Mouse (Mus musculus): ENCODE data around the gene Zfp398.

Zfp398 gene

DNA sequence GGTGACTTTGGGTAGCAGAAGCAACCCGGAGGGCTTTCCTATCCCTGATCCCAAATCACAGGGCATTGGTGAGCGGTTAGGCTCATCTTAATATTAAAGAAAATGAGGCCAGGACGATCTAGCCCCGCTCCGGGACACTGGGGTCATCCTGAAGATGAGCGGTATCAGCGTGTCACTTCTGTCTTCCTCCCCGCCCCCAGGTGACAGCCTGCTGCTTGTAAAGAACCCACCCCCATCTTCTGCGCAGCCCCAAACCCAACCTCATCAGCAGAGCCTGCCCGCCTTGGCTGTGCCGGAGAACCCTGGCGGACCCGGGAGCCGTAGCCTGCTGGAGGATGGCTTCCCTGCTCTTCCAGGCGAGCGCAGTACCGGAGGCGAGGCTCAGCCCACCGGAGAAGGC, 68.9 kb downstream of the Zfp398 start:
- Histone ChIP-seq H3K27me3 (ENCODE audit: control insufficient read depth, insufficient read depth, low read length, poor library complexity, severe bottlenecking) (no peaks in the 10 kb centered on the region), H3K36me3 (ENCODE audit: control insufficient read depth, insufficient read depth, low read length, poor library complexity, severe bottlenecking) (peaks cover 8% of the 10 kb centered on the region; the same call in 1 of the 2 replicates)
- no peak for DNase-seq (ENCODE audit: low read depth, low spot score)

DNA sequence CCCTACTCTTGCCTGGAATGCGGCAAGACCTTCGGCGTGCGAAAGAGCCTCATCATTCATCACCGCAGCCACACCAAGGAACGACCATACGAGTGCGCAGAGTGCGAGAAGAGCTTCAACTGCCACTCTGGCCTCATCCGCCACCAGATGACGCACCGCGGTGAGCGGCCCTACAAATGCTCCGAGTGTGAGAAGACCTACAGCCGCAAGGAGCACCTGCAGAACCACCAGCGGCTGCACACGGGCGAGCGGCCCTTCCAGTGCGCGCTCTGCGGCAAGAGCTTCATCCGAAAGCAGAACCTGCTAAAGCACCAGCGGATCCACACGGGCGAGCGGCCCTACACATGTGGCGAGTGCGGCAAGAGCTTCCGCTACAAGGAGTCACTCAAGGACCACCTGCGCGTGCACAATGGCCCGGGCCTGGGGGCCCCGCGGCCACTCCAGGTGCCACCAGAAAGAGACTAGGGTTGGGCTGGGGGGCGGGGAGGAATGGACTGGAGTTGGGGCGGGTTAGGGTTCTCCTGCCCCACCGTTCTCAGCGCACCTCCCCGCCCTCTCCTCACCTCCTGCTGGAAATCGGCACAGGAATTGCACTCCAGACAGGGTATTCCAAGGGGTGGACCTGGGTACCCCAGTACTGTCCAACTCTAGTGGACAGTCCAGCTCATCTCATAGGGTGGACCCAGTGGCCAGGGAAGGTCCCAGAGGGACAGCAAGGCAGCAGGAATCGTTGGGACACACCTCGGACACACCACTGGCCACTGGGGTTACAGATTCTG, 69.6 kb downstream of the Zfp398 start:
- Histone ChIP-seq H3K27me3 (ENCODE audit: control insufficient read depth, insufficient read depth, low read length, poor library complexity, severe bottlenecking) (no peaks in the 10 kb centered on the region), H3K36me3 (ENCODE audit: control insufficient read depth, insufficient read depth, low read length, poor library complexity, severe bottlenecking) (peaks cover 8% of the 10 kb centered on the region; the same call in 1 of the 2 replicates)
- DNase-seq (ENCODE audit: low read depth, low spot score), result no peak

DNA sequence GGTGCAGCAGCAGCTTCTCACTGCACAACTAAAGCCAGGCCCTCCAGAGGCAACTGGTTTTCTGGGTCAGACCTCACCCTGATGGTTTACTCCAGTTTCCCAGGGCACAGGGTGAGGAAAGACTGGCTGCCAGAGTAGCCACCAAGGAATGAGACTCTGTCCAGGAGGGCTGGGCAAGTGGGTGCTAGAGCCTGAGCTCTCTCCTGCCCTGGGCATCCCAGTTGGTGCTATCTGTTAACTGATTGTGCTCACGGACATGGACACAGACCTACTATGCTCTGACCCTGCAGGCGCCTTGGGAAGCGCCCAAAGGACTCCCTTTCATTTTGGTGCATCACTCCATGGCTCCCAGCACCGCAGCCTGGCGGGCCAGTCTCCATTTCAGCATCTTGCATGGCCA, 70.9 kb downstream of the Zfp398 start:
- no peak for DNase-seq (ENCODE audit: low read depth, low spot score)
- Histone ChIP-seq H3K27me3 (ENCODE audit: control insufficient read depth, insufficient read depth, low read length, poor library complexity, severe bottlenecking) (no peaks in the 10 kb centered on the region), H3K36me3 (ENCODE audit: control insufficient read depth, insufficient read depth, low read length, poor library complexity, severe bottlenecking) (peaks cover 4% of the 10 kb centered on the region; the same call in 1 of the 2 replicates)

DNA sequence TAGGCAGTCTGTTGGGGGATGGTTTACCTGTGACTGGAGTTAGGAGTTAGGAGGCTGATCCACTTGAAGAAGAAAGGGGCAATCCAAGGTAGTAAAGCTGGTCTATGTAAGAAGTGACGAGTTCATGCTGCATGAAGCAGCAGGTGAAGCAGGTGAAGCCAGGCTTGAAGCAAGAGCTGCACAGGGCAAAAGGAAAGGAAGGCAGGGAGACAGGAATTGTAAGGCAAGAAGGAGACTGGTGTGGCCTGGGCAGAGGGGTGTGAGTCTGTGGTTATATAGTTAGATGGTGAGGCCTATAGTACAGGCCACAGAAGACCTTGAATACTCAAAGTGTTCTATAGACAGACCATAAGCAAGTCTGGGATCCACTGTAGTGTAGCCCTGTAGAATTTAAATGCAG, 73.5 kb downstream of the Zfp398 start:
- Histone ChIP-seq H3K27me3 (ENCODE audit: control insufficient read depth, insufficient read depth, low read length, poor library complexity, severe bottlenecking) (no peaks in the 10 kb centered on the region), H3K36me3 (ENCODE audit: control insufficient read depth, insufficient read depth, low read length, poor library complexity, severe bottlenecking) (peaks cover 4% of the 10 kb centered on the region; the same call in 1 of the 2 replicates)
- DNase-seq (ENCODE audit: low read depth, low spot score), result no peak

DNA sequence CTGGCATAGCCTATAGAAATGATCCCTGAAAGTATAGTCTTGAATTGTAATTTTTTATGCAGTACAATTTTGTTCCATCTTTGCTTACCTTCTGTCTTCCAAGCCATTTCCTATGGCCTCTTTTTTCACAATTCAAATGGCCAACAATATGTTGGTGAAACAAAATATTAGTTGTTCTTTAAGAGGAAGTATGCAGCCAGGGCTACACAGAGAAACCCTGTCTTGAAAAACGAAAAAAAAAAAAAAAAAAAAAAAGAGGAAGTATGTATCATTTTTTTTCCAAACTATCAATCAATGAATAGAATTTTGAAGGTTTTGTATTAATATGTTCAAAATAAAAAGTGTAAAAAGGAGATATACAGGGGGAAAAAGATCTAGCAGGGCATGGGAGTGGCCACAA, 76.2 kb downstream of the Zfp398 start:
- H3K36me3 ChIP-seq (ENCODE audit: control insufficient read depth, insufficient read depth, low read length, poor library complexity, severe bottlenecking), result peaks cover 2% of the 10 kb centered on the region; the same call in 1 of the 2 replicates
- no peaks in the 10 kb centered on the region for H3K27me3 ChIP-seq (ENCODE audit: control insufficient read depth, insufficient read depth, low read length, poor library complexity, severe bottlenecking)
- DNase-seq (ENCODE audit: low read depth, low spot score), result peak; percentile 11

DNA sequence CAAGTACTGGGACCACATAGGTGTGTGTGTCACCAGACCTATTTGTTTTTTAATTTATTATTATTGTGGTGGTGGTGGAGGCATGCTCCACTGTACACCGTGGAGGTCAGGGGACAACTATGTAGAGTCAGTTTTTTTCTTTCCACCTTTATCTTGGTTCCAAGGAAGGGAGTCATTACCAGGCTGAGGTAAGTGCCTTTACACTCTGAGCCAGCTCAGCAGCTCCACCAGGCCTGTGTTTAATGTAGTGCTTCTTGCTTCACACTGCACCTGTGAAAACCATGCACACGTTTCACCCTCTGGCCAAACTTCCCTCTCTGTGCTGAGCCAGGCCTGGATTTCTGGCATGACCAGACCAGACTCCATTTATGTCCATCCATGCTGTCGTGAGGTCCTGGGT, 77.5 kb downstream of the Zfp398 start:
- Histone ChIP-seq H3K27me3 (ENCODE audit: control insufficient read depth, insufficient read depth, low read length, poor library complexity, severe bottlenecking) (no peaks in the 10 kb centered on the region), H3K36me3 (ENCODE audit: control insufficient read depth, insufficient read depth, low read length, poor library complexity, severe bottlenecking) (no peaks in the 10 kb centered on the region)
- no peak for DNase-seq (ENCODE audit: low read depth, low spot score)

DNA sequence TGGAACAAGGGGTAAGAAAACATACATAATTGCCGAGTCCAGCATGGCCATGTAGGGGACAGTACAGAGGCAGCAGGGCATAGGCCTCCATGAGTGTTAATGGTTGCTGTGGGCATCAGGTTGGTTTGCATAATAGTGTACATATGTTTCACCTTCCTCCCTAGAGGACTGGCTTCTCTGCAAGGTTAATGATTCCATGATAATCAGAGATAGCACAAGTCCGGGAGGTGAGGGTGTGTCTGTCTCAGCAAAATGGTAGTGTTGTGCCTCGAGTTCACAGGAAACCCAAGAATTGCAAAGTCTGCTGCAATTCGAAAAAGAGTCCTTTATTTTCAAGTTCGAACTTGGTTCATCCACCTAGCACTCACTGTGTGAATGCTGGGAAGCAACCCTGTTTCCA, 81.6 kb downstream of the Zfp398 start:
- no peak for DNase-seq (ENCODE audit: low read depth, low spot score)
- H3K36me3 ChIP-seq (ENCODE audit: control insufficient read depth, insufficient read depth, low read length, poor library complexity, severe bottlenecking), result no peaks in the 10 kb centered on the region
- no peaks in the 10 kb centered on the region for H3K27me3 ChIP-seq (ENCODE audit: control insufficient read depth, insufficient read depth, low read length, poor library complexity, severe bottlenecking)

DNA sequence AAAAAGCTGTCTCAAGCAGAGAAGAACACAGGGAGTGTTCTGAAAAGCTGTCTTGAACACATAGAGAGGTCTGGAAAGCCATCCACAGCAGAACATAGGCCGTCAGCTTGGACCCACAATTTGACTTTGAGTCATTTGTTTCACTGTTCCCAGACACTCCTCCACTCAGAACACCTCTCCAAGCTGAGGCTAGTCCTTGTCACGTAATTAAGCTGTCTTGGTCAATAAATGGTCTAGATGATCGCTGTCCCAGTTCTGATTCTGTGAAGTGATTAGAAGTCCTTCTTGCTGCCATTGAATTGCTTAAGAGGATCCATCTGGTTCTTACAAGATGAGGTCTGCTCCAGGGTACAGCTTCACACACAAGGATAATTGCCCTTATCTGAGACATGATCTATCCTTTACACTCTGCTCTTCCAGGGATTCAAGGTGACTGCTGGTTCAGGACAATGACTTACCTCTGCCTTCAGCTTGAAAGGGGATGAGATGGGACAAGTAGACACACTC, 83.4 kb downstream of the Zfp398 start:
- H3K27me3 ChIP-seq (ENCODE audit: control insufficient read depth, insufficient read depth, low read length, poor library complexity, severe bottlenecking), result no peaks in the 10 kb centered on the region
- no peak for DNase-seq (ENCODE audit: low read depth, low spot score)
- no peaks in the 10 kb centered on the region for H3K36me3 ChIP-seq (ENCODE audit: control insufficient read depth, insufficient read depth, low read length, poor library complexity, severe bottlenecking)

DNA sequence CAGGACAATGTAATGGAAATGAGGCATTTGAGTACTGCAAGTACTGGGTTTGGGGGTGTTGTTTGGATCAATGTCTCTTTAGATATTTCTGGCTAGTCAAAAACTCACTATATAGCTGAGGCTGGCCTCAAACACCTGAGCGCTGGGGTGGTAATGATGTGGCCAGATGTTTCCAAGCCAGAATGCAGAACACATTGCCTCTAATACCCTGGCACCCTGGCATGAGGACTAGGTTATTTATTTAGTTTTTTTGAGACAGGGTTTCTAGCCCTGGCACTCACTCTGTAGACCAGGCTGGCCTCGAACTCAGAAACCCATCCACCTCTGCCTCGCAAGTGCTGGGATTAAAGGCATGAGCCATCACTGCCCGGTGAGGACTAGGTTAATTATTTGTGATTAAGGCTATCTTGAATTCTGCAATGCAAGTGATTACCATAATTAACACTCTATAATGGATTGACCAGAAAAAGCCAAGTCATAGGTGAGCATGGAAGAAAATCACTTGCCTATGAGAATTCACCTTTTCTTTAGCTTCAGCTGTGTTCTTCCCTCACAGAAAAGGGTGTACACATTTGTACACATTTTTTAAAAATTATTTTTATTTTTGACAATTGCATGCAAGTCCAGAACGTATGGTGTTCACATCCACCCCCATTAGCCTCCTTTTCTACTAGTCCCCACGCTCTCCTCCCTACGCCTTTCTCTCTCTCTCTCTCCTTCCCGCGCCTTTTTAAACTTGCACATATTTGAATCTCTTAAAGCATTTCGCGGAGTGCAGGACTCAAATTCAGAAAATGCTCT, 84.4 kb downstream of the Zfp398 start:
- no peaks in the 10 kb centered on the region for H3K27me3 ChIP-seq (ENCODE audit: control insufficient read depth, insufficient read depth, low read length, poor library complexity, severe bottlenecking)
- DNase-seq (ENCODE audit: low read depth, low spot score), result no peak
- H3K36me3 ChIP-seq (ENCODE audit: control insufficient read depth, insufficient read depth, low read length, poor library complexity, severe bottlenecking), result no peaks in the 10 kb centered on the region

DNA sequence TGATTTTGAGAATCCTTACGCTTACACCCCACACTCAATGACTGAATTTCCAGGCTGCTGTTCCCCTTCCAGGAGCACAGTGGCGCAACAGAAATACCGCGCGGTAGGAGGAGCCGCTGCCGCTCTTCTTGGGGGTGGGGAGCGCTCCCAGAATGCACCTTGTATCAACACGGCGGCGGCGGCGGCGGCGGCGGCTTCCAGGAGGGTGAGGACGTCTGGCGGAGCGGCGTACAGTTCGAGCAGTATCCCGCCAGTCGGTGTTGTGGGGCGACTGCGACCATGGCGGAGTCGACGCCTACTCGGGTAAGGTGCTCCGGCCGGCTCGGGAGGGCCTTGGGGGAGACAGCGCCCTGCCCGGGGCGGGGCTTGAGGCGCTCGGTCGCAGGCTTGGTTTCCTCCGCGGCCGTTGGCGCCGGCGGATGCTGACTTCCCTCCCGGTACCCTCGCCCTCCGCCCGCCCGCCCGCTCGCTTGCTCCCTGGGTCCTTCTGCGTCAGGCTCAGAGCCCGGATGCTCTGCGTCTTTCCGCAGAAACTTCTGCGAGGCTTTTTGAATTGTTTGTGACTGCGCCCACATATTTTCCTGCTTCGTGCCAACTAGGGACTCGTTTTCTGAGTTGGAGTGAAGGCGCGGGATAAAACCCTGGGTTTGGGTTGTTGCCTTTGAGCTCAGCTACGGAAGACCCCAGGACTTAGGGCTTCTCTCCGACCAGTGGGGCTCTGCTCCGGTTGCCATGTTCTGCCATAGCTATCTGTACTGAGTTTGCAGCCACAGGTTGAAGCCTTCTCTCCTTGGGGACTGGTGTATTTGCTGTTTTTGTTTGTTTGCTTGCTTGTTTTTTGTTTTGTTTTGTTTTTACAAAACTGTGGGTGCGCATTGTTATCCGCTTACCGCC, 85.2 kb downstream of the Zfp398 start, which contains the start of gene Zfp212:
Gene Zfp212 (plus strand): TSS at position 30 of the 894 bp plus-strand sequence.
- DNase-seq (ENCODE audit: low read depth, low spot score), result peak; percentile 87
- H3K36me3 ChIP-seq (ENCODE audit: control insufficient read depth, insufficient read depth, low read length, poor library complexity, severe bottlenecking), result no peaks in the 10 kb centered on the region

More for the DNA sequence above, 85.2 kb downstream of the Zfp398 start, which contains the start of gene Zfp212:
- no peaks in the 10 kb centered on the region for H3K27me3 ChIP-seq (ENCODE audit: control insufficient read depth, insufficient read depth, low read length, poor library complexity, severe bottlenecking)

All from splenic B cell, adult 2 months (primary cell).